Mouse (Mus musculus) olfactory bulb, adult 2 months (tissue): ENCODE results near the gene Gfpt2. TPM values are rescaled to one million over a fixed set of nuclear protein-coding genes. Genes with fewer than 3 reads are reported as not detected.
A peak's percentile ranks its signal among the peaks of the same experiment; 100 is the strongest.

ENCODE experiments used
- H3K27ac ChIP-seq: fragments of 200-500 bp; 2 replicates; pipeline ENCODE4 v1.5.1; 2012; ENCODE audit warnings: low read depth, low read length; ENCODE audit not compliant: insufficient read depth
- H3K4me1 ChIP-seq: fragments of 200-500 bp; 2 replicates; pipeline ENCODE4 v1.6.1; 2012; ENCODE audit warnings: low read length; ENCODE audit not compliant: control insufficient read depth, insufficient read depth
- H3K4me3 ChIP-seq: fragments of 200-500 bp; 2 replicates; pipeline ENCODE4 v1.5.1; 2012; ENCODE audit warnings: mild to moderate bottlenecking, low read depth, low read length, moderate library complexity; ENCODE audit not compliant: insufficient read depth
- CTCF ChIP-seq: fragments of 200-500 bp; IDR thresholded peaks from 2 replicates; pipeline ENCODE4 v1.5.1; 2012; ENCODE audit warnings: low read depth, mild to moderate bottlenecking, low read length, moderate library complexity; ENCODE audit not compliant: insufficient read depth
- POLR2A ChIP-seq: fragments of 200-500 bp; IDR thresholded peaks from 2 replicates; pipeline ENCODE4 v1.6.1; 2012; ENCODE audit warnings: mild to moderate bottlenecking, low read depth, low read length, moderate library complexity; ENCODE audit not compliant: insufficient read depth
- WGBS: fragments of 180-500 bp; shearing (Covaris S2); methylation state at CpG from one replicate; pipeline ENCODE4 v1.1.7; 2018; 5-methylcytosine and 5-hydroxymethylcytosine counted together
- polyA plus RNA-seq: library from polyadenylated mRNA; stranded (reverse); fragments of >200 nt; gene quantifications from 2 replicates; pipeline ENCODE4 v1.2.4, GENCODE M21; 2012; ENCODE audit warnings: low replicate concordance; ENCODE audit not compliant: missing spikeins, insufficient read depth, insufficient read length

The Gfpt2 gene
- polyA plus RNA-seq = not detected in 2 replicates

- no peak within 1 kb of the TSS for H3K27ac ChIP-seq
- TF ChIP-seq CTCF = no peak
- TF ChIP-seq POLR2A = peak; percentile 80
- peak within 1 kb of the TSS; percentile 82 for H3K4me3 ChIP-seq
- under 1% methylated on average over 25 of the region's 25 CpGs for WGBS
- H3K4me1 ChIP-seq = peaks cover 15% of the 10 kb centered on the region
These were observed at the start of gene Gfpt2 for GRCm38 (mm10) chr11:49793619-49794341. Gene Gfpt2 (plus strand): TSS chr11:49794178.

DNA sequence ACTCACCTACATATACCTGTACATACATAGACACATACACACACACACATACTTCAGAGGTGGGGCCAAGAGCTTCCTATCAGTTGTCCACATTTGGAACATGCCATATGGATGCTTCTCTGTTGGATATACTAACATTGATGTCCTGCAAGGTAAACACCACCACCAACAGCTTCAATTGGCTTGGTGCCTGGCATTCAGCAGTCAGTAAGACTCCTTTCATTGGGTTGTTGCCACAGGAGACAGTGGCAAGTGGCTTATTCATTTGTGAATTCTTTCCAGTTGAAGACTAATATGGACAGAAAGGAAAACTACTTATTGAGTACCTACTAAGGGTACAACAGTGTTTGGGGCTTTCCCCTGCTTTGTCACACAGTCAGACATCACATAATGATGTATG is 49.0 kb upstream of the Gfpt2 start:
- H3K4me3 ChIP-seq = no peak overlapping the region
- TF ChIP-seq CTCF = no peak
- no peak for TF ChIP-seq POLR2A
- H3K27ac ChIP-seq = no peak overlapping the region
- no peaks in the 10 kb centered on the region for H3K4me1 ChIP-seq

GRCm38 (mm10) chr11:49745839-49746238 is 48.1 kb upstream of the Gfpt2 start:
- TF ChIP-seq POLR2A = no peak
- TF ChIP-seq CTCF = no peak
- no peak overlapping the region for H3K4me3 ChIP-seq
- WGBS = 35% methylated on average over 3 of the region's 3 CpGs
- no peak overlapping the region for H3K27ac ChIP-seq
- no peaks in the 10 kb centered on the region for H3K4me1 ChIP-seq

DNA sequence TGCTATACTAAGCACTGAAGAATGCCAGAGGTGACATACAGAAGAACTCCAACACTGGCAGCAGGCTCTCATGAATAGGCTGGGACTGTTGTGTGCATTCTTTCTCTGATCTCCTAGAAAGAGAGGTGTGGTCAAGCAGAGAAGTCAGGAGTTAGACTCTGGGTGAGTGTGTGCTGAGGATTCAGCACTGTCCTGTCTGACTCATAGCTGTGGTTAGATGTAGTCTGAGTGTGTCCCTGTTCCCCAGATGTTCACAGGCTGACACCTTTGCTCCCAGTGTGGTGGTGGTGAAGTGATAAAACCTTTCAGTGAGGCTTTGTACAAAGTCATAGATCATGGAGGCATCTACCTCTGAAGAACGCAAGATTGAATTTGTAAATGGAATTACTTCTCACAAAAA is 47.2 kb upstream of the Gfpt2 start:
- no peaks in the 10 kb centered on the region for H3K4me1 ChIP-seq
- TF ChIP-seq CTCF = no peak
- no peak for TF ChIP-seq POLR2A
- no peak overlapping the region for H3K4me3 ChIP-seq
- H3K27ac ChIP-seq = no peak overlapping the region
- 97% methylated on average over 1 of the region's 1 CpGs for WGBS

DNA sequence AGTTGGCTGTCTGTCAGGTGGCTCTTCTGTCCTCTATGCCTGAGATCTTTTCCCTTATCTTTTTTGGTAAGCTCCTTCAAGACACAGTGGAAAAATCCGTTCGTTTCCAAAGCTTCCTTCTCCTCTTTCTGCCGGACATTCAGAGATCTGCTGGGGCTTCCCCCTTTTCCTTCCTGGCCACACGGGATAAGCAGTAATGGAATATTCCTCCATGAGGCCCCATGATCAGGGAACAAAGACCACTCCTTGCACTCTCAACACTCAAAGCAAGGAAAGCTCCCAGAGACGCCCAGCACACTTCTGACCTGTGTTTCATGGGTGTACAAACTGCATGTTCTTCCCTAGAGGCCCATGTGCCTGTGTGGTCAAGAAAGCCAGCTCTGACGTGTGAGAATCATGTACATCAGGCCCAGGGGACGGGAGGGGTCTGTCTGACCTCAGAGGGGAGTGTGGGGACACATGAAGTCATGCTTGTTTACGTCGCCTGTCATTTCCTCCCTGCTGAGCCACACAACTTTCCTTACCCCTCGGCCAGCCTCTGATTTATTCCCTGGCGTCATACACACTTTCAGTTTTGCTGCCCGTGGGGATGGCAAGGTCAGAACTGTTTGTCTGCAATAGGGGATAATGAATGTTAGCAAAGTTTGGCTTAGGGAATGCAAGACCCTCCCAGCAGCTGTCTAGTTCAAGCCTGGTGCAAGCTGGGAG is 38.9 kb upstream of the Gfpt2 start:
- TF ChIP-seq POLR2A = no peak
- TF ChIP-seq CTCF = no peak
- WGBS = 72% methylated on average over 12 of the region's 12 CpGs
- no peaks in the 10 kb centered on the region for H3K4me1 ChIP-seq
- H3K4me3 ChIP-seq = no peak overlapping the region
- H3K27ac ChIP-seq = no peak overlapping the region

DNA sequence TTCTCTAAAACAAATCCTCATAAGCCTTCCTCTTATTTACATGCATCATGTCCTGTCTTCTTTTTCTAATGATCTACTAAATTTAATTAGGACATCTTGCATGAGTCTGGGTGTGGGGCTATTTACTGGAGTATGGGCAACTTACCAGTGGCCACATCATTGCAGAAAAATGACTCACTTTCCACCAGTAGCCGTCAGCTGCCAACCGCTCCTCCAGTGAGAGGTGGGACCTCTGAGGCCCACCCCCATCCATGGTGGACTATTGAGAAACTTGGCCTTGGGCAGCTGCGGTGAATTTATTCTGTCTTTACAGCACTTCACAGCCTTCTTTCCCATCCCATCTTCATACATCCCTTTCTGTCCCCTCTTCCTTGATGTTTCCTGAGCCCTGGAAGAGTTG is 35.9 kb upstream of the Gfpt2 start:
- 88% methylated on average over 3 of the region's 3 CpGs for WGBS
- no peaks in the 10 kb centered on the region for H3K4me1 ChIP-seq
- no peak overlapping the region for H3K4me3 ChIP-seq
- TF ChIP-seq CTCF (no peak), POLR2A (no peak)
- no peak overlapping the region for H3K27ac ChIP-seq

GRCm38 (mm10) chr11:49761130-49761529 is 32.8 kb upstream of the Gfpt2 start:
- WGBS = 90% methylated on average over 5 of the region's 5 CpGs
- no peak for TF ChIP-seq CTCF
- TF ChIP-seq POLR2A = no peak
- Histone ChIP-seq H3K27ac (no peak overlapping the region), H3K4me3 (no peak overlapping the region), H3K4me1 (peaks cover 10% of the 10 kb centered on the region; the same call in 1 of the 2 replicates)

DNA sequence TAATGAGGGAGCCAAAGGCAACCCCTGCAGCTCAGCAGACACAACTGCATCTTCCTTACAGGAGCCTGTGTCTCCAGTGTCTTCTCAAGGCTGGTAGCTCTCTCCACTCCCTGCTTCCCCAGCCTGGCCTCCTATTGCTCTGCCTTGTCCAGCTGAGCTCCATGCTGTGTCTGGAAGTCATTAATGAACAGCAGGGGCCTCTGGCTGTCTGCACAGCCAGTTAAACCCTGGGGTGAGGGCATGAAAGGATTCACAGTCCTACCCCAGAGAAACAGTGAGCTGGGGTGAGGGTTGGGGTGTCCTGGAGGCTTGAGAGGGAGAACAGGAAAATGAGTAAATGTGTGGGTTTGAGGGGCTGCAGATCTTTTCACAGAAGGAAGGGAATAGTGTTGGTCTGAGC is 30.4 kb upstream of the Gfpt2 start:
- H3K4me3 ChIP-seq = no peak overlapping the region
- H3K4me1 ChIP-seq = peaks cover 10% of the 10 kb centered on the region; the same call in 1 of the 2 replicates
- TF ChIP-seq CTCF (no peak), POLR2A (no peak)
- H3K27ac ChIP-seq = no peak overlapping the region

DNA sequence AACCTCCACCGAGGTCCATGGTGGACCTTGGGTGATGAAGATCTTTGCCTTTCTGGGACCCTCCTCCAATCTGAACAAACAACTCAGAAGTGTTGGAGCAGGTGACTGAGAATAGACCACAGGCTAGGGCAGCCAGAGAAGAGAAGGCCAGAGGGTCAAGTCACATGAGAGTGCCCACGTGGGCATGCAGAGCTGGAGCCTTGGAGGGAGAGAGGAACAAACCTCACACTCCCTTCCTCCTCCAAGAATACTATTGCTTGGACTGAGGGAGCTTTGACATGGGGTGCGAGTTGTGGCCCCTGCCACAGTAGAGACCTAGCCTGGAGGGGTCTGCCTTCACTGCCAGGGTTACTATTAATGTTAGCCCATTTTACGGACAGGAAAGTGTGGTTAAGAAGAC is 30.0 kb upstream of the Gfpt2 start:
- 65% methylated on average over 4 of the region's 4 CpGs for WGBS
- no peak for TF ChIP-seq POLR2A
- TF ChIP-seq CTCF = no peak
- Histone ChIP-seq H3K4me3 (no peak overlapping the region), H3K4me1 (peaks cover 10% of the 10 kb centered on the region; the same call in 1 of the 2 replicates), H3K27ac (no peak overlapping the region)
